Mouse (Mus musculus) testis, postnatal 14 days (tissue): Measurements from ENCODE around the gene Mb.
A peak's percentile ranks its signal among the peaks of the same experiment; 100 is the strongest.

ENCODE experiments used
- DNase-seq: peaks from one replicate; pipeline ENCODE4 v3.0.0; 2021; ENCODE audit warnings: low spot score

Gene Mb

DNA sequence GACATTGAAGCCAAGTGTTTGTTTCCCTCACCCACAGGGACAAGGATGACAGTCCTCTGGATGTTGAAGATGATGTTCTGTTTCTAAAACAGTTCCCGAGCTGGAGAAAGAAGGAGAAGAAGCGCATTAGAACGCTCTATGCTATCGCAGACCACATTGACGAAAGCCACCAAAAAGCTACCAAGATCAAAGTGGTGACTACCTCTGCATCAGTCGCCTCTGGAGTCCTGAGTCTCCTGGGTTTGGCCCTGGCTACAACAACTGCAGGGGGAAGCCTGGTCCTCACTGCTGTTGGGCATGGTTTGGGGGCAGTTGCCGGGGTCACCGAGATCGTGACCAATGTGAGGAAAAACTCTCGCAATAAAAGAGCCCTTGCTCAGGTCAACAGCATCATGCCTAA lies at the start of gene Mb:
Mb (minus strand) TSS at position 101 of the 400 bp plus-strand sequence.
- no peak for DNase-seq

DNA sequence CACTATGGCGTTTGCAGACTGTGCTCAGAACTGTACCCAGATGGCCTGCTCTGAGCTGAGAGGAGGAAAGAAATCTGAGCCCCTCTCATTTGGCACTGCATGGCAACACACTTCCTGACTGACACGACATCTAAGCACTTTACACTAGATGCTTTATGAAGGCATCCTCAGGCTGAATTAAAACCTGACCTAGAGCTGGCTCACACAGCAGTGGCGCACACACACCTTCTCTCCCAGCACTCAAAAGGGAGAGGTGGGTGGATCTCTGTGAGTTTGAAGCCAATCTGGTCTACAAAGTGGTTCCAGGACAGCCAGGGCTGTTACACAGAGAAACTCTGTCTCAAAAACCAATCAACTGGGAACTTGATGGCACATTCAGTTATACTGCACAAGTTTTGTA lies 49.3 kb upstream of the Mb start:
- no peak for DNase-seq

DNA sequence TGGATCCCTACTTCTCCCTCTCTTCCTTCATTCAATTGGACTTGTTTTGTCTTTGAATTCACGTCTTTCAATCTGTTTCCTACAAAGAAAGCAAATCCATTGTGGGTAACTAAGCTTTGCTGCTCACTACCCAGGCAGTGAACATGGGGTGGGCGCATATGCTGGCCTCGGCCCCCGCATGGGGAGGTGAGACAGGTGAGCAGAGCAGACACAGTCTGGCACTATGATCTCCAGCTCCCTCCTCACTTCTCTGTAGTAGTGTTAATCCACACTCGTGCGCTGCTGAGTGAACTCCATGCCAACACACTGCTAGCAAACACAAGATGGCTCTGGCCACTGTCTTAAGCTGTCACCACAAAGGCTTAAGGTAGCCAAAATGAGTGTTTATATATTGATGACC lies 46.9 kb upstream of the Mb start:
- no peak for DNase-seq

DNA sequence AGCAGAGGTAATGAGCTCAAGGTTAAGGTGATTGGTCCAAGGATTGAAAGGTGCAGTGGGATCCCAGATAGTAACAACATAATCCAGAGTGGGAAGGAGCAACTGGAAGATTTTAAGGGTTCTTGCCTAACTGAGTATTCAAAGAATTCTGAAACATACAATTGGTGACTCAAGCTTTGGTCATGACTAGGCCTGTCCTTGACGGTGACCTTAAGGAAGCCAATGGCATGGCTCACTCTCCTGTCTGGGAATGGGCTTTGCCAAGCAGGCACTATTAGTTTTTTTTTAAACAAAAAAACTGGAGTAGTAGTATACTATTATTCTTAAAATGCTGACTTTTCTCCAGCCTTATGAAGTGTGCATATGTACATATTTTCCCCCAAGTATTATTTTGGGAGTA lies 44.7 kb upstream of the Mb start:
- no peak for DNase-seq

DNA sequence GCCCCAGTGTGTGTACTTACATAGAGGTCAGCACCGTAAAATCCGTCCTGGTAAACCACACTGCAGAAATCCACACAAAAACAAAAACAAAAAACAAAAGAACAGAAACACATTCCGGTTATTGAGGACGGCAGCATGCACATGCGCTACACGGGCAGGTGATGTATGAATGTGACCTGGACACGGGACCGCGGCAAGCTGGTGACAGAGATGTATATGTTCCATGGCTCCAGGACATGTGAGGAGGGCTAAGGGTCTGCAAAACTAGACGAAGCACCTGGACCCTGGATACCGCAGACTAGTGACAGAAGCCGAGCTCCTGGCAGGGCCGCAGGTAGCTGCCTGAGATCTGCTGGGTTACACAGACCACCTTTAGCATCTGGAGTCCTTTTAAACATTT lies 44.0 kb upstream of the Mb start:
- DNase-seq = no peak

DNA sequence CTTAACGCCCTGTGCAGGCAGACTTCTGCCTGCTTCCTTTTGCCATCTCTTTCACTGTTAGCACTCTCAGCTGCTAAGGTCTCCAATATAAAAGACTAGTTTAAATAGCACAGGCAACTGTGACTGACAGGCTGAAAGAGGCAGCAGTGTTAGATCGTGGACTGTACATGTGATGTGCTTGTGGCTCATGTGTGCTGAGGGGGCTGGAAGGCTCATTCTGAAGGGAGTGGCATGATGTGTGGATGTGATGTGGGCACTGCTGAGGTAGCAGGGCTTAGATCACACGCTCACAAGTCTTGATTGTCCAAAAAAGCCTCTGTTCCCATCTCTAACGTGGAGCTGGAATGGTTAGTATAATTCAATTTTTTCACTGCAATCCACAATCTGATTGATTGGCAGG lies 40.9 kb upstream of the Mb start:
- DNase-seq = no peak

DNA sequence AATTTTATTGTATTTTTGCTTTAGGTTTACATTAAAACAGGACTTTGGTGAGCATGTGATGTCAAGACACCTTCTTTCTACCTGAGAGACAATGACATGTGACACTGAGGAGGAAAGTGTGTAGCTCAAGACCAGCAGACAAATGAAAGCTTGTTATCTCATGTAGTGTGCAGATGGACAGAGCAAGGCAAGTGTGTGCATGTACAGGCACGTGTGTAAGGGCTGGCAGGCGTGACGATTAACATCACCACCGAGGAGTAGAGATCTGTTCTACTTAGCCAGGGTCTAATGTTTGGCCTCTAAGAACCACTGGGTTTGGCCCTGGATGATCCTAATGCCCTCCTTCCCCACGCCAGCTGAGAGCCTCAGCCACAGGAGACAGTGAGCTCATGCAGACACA lies 40.1 kb upstream of the Mb start:
- no peak for DNase-seq

DNA sequence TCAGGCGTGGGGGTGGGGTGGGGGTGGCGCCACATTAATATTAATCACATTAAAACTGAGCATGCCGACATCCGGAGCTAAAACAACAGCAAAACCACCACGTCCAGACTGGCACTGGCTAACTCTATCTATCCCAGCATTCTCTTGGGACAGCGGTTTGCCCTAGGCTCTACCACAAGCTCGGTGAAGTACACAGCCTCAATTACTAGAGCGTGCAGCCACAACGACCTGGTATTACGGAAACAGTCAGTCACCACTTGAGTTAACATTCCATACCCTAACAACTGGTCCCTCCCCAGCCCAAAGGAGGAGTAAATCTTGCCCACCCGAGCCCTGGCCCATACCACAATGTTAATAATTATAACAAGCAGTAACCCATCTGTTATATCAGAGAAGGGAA lies 38.8 kb upstream of the Mb start:
- DNase-seq = no peak

DNA sequence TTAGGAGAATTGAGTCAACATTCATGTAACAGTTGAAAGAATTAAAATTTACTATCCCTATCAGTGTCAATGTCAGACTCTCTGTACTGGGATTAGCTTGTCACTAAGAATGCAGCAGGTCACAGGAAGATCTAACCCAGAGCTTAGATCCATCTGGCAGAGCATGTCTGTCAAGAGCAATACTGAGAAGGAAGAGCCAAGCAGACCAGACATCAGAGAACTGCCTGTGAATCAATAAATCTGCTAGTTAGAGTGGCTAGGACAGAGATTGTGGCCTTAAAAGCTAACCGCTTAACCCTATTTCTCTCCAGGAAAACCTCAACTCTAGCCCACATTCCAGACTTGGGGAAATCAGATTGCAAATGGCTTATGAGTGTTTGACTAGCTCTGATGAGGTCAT lies 36.0 kb upstream of the Mb start:
- no peak for DNase-seq

DNA sequence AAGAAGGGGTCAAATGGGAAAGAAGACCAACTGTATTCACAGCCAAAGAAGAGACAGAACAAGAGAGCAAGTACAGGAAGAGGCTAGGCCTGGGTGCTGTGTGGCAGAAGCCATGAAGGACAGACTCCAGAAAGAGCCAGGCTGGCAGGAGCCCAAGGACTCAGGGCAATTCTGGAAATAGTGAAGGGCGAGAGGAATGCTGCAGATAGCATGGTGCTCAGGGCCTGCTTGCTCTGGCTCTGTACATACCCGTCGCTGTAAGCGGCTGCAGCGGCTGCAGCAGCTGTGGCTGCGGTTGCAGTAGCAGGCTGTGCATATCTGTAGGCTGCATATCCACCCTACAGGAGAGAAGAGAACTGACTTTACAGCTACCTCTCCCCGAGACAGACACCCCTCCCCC lies 35.3 kb upstream of the Mb start:
- no peak for DNase-seq

DNA sequence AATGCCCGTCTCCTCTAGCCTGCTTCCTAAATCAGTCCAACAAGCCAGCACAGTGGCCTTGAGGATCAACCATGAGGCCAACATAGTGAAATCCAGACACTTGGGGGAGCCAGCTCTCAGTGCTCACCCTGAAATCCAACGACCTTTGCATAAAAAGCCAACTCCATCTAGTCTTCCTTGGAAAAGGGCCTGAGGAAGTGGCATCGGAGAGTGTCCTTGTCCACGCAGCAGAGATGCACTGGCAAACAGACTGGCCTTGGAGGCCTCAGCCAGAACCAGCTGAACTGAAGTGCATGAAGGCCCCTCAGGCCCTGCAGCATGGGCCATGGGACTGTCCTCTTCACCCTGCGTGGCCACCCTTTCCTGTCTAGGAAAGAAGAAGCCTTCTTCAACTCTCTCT lies 31.0 kb upstream of the Mb start:
- DNase-seq = no peak

DNA sequence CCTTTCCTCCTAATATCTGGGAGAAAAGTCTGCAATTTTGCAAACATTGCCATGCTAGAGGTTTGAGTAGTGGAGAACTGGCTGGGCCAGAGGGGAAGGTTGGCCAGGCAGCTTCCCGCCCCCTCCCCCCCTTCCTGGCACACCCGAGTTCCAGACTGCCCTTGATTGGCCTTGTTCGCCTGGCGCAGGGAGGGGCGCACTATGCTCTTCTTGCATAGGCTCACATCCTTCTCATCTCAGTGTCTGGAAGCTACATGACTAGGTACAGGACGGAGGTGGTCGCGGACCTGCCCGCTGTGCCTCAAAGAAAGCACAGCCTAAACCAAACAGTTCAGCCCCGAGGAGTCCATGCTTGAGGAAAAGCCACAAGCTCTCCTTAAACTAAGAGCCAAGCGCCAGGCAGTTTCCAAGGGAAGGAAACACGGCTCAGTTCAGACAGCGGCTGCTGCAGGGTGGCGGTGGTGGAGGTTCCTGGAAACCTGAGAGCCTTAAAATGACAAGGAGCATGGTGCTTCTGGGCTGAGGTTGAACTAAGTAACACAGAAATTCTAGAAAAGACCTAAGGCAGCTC lies 30.3 kb upstream of the Mb start:
- no peak for DNase-seq

DNA sequence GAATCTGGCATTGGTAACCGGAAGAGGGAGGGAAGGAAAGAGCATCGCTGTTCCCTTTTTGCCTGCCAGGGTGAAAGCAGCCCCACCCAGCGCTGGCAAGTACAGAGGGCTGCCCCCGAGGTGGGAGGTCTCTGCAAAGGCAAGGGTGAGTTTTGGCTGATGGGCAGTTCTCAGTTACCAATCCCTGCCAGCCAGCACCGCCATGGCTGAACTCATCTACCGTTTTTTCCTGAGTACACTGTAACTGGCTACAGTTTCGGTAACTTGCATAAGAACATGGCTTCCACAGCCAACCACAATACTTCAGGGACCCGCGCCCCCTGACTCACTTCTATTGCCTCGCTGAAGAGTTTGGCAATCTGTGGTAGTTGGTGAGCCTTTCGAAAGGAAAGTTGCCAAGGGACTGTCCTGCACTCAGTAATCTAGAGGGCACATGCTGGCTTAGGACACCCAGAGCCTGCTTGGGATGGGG lies 29.5 kb upstream of the Mb start:
- DNase-seq = no peak

DNA sequence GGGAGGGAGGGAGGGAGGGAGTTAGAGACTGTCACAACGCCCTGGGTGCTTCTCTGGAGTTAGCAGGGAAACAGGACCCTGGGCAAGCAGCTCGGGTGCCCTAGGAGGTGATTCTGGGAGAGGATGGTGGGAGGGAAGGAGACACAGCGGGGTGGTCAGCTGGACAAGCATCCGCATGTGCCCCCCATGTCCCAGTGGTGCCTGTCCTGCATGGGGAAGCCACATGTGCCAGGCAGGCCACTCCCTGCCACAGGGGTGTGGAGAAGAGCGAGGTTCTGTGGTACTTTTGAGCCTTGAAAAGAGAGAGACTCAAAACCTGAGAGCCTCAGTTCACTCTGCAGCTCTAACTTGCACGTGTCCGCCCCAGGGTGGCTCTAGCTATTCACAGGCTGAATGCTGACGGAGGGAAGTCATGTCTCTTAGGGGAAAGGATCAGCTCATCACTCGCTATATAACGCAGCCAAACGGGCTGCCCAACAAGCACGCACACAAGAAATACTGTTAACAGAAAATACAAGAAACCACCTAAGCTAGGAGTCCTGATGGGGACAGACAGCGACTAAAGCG lies 28.9 kb upstream of the Mb start:
- no peak for DNase-seq

DNA sequence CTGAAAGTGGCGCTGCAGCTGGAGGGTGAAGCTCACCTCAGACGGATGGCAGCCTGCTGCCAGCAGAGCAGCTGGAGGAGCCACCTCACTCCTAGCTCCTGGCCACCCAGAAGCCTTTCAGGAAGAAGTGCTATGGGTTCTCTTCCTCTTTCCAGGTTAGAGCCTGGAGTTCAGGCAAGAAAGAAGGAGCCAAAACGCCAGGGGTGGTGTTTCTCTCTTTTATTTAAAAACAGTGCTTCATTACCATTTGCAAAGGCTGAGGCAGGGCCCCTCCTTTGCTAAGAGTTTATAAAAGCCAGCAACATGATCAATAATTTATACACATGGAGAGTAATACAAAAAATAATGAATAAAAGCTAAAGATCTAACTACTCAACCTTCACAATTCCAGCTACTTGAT lies 28.3 kb upstream of the Mb start:
- no peak for DNase-seq

DNA sequence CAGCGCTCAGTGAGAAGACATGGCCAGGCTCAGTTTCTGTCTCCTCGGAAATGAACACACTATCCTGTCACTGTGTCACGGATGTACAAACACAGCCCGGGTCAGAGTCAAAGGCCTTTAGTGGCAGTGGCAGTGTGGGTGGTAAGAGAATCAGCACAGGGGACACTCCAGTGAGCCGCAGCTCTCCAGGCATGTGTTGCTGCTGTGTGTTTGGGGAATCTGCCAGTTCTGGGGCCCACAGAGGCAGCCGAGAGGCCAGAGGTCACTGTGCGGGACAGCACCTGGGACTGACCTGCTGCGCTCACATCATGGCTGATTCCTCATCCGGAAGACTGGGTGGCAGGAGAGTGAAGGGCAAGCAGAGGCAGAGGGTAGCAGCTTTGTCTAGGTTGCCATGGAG lies 27.4 kb upstream of the Mb start:
- no peak for DNase-seq

DNA sequence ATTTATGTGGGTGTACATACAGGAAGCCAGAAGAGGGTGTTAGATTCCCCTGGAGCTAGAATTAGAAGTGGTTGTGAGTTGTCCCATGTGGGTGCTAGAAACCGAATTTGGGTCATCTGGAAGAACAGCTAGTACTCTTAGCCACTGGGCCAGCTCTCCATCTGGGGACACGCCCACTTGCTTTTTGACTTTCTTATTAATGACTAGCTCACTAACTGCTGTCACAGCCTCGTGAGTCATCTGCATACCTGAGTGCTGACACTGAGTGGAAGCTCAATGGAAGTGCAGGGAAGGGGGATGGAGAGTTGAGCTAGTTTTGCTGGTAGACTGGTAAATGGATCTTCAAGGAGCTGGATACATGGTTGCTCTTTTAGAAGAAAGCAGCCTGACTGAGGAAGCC lies 26.1 kb upstream of the Mb start:
- no peak for DNase-seq

DNA sequence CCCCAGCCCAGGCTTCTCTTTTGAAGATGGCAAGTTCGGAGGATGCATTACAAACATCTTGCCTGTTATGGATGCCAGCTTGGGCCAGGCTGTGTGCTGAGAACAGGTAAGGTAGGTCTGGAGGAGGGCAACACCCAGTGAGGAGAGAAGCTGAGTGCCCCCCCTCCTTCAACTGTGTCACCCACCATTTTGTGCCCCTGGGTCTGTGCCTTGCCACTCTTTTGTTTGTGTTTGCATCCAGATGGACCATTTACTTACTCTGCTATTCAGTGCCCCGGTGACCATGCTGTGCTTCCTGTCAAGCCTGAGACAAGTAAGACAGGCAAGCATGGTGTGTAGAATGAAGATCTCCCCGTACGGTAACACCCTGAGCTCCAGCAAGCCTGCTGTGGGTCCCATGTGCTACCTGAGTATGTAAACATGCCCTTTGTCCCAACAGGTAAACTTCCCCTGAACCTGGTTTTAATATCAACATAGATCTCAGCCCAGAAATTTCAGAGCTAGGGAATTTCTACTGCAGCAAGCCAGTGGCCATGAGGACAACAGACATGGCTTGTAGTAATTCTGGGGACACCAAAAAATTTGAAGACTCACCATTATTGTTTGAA lies 22.2 kb upstream of the Mb start:
- no peak for DNase-seq

DNA sequence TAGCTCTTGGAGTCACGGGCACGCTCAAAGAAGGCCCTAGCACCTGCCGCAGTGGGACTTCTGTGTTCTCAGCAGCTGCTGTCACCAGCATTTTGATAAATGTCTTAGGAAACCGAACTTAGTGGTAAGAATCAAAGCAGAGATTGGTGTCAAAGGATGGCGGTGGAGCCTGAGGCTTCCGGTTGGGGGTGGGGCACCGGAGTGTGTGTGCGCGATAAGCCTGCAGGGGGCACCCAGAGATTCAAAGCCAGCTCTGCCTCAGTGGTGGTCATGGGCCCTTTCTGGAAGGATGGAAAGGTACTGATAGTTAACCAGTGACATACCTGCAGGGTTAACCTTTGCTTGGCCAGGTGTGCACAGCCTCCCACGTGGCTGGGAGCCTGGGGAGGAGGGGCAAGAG lies 21.0 kb upstream of the Mb start:
- no peak for DNase-seq

DNA sequence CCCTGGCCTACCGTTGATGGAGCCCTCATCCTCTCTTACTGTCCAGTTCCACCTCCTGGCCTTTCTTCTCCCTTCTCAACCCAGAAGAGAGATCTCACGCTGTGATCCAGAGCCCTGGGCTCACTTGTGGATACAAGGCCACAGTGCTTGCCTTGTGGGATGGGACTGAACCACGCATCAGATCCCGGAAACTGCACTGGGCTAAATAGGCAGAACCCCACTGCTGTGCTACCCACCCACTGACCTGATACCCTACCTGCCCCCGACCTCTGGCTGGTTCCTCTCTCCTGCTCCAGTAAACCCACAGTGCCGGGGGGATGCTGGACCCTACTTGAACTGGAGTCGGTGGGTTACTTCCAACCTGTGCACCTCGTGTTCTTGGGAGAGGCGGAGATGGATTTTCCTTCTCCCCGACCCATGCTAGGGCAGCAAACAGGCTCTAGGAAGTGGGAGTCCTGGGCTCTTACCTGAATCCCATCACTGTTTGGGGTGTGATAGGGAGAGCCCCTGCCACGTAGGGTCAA lies 20.3 kb upstream of the Mb start:
- DNase-seq = no peak

DNA sequence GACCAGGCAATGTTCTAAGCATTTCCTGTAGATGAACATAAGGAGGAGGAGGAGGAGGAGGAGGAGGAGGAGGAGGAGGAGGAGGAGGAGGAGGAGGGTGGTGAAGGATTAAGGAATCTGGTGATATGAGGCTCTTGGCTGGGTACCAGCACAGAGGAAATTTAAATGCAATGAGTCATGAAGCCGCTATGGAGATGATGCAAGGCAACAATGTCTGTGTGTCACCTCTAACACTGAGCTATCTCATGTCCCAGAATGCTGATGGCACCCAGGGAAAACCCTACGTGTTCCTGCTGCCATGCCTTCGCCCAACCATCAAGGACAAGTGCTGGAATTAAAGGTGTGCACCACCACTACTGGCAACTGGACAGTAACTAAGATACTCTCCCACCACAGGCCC lies 18.5 kb upstream of the Mb start:
- DNase-seq = no peak

DNA sequence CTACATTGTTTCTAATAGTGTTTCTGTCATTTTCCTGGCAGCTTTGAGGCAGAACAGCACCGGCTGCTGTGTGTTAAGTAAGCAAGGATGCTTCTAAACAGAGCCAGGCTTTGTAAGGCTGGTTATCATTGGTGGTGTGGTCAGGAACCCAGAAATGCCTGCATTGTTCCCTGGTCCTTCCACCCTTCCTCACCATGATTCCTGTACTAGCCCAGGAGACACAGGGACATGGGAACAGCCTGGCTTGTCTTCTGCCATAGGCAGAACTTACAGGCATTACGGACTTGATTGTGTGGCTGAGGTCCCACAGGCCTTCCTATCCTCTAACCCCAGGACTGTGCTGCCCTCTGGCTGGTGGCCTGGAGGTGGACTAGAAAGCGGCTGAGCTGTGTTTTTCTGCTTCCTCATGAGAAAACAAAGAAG lies 18.0 kb upstream of the Mb start:
- DNase-seq = peak; percentile 32

DNA sequence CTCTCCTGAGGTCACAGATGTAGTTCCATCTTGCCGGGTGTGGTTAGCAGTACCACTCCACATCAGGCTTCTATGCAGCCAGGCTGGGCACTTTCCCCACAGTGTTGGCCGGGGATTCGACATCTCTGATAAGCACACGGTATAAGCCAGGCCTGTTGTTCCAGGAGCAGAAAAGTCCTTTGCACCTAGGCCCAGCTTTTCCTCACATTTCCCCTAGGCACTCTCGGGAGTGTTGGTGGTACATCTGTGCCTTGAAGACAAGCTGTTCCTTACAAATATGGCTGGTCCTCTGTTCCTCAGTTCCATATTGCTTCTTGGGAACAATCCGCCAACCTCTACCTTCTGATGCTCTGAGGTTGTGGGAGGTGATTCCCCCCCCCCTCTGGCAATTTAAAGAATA lies 15.8 kb upstream of the Mb start:
- DNase-seq = no peak

DNA sequence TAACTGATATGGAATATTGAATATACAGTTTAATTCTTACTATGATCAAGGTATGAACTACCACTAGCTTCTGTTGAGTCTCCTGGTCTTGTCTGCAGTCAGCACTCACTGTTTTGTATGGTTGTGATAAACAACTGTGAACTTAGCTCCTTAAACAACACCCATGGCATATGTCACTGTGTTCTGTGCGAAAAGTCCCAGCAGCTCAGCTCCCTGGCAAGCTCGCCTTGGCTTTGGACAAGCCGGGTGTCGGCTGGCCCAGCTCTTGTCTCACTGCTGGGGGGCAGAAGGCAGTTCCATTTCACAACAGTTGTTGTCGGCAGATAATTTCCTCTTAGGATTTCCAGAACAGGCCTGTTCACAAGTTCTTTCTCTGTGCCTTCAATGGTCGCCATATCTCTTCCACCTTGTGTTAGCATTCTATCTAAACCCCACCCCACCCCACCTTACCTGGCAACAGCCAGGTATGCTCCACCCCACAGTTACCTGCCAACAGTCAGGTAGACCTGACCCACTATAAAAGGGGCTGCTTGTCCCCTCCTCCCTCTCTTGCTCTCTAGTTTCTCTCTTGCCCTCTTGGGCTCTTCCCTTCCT lies 14.9 kb upstream of the Mb start:
- no peak for DNase-seq
